Mouse (Mus musculus) brain, embryonic 18.5 days (tissue): ENCODE data around the gene Rps15a.

Source experiments
- DNase-seq: peaks from one replicate; pipeline ENCODE4 v3.0.0-alpha.2; 2012; ENCODE audit warnings: low read depth, low spot score

The Rps15a gene

GRCm38 (mm10) chr7:118115877-118116568 lies at the start of gene Rps15a:
Gene Rps15a (minus strand): TSS chr7:118116188.
- peak; percentile 94 for DNase-seq

DNA sequence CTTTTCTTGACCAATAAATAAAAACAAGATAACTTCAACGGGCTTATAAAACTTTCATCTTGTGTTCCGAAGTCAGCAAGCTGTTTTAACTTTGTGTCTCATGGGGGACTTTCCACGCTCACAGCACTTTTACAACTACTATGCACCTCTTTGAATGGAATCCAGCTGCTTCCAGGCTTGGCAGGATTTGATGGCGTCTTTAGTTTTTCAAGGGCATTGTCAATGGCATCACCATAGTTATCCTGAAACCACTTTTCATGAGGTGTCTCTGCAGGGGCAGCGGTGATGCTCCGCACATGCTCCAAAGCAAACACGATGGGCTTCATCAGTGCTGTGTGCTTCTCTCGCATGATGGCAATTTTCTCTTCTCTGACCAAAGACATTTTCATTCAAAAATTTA lies 47.0 kb upstream of the Rps15a start:
- no peak for DNase-seq

DNA sequence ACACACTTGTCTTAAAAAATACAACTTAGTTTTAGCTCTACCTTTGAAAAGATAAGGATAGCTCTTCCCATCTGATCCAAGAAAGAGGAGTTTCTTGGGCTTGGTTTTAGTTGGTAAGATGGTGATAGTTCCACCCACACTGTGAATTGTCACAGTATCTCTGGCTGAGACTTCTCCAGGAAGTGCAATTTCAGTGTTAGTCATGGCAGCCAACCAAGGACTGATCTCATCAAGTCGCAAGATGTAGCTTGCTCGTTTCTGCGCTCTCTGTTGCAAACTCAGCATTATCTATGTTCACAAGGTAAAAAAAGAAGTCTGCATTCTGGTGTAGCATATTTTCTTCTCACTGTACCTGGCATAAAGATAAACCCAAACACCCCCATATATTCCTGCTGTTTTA lies 44.1 kb upstream of the Rps15a start:
- no peak for DNase-seq

GRCm38 (mm10) chr7:118156461-118156860 lies 40.5 kb upstream of the Rps15a start:
- no peak for DNase-seq

DNA sequence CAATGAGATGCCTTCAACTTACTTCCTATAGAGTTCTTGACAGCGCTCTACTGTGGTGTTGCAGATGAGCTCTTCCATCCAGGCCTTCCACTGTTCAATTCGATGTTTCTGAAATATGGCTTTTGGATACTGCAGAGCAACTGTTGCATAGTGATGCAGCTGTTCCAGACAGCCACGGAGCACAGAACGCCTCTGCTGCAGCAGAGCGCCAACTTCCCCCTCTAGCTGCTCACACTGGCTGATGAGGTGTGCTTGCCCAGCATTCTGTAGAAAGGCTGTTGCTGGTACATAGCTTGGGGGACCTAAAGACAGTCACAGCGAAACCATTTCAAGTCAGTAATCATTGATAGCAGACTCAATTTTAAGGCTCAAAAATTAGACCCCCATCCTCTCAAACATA lies 38.2 kb upstream of the Rps15a start:
- no peak for DNase-seq

DNA sequence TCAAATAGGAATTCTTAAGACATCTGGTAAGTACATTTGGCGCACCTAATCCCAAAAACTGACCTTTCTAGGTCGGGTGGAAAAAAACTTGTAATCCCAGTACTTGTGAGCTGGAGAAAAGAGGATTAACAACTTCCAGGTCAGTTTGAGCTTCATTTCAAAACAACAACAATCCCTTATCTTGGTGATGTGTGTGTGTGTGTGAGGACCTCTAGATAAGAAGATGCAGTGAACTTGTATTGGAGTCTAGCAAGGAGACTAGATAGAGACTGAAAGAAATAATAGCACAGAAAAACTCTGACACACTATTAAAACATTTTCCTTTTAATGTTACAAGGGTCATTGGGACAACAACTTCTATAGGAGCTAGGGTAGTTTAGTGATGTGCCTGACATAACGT lies 27.6 kb upstream of the Rps15a start:
- DNase-seq, result no peak

GRCm38 (mm10) chr7:118143123-118143522 lies 27.1 kb upstream of the Rps15a start:
- no peak for DNase-seq

DNA sequence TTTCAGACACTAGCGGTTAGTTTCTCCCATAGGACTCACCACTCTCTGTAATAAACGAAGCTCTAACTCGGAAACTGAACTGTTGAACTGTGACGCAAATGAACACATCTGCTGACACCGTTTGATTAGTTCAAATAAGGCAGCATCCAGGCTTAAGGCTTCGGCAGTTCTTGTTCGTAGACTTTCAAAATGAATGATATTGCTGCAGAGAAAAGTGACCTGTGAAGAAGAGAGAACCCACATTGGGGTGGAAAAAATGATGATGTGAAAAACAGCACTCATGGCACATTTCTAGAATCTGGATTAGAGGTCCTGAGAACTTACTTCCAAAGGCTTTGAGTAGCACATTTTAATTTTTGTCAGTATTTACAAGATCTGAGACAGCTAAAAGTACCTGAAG lies 25.3 kb upstream of the Rps15a start:
- DNase-seq, result no peak

DNA sequence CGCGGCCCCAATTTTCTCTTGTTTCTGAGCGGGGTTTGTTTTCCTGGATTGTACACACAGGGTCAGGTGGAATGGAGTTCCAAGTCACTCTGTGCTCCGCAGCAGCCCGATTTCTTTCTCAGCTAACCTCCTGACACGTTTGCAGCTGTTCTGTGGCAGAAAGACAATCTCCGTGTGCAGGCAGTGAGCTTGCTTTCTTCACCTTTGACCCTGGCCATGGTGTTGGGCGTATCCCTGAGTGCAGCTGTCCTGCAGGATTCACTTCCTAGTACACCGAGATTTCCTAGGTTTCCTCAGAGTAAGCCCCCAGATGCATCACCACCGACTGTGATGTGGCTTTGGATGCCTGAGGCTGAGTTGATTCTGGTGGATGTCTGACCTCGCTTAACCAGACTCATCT lies 19.1 kb upstream of the Rps15a start:
- no peak for DNase-seq

- DNase-seq, result peak; percentile 98
Measured at GRCm38 (mm10) chr7:118129430-118130041, 13.5 kb upstream of the Rps15a start, which contains the start of gene Arl6ip1. Gene Arl6ip1 (minus strand): TSS chr7:118129662.

DNA sequence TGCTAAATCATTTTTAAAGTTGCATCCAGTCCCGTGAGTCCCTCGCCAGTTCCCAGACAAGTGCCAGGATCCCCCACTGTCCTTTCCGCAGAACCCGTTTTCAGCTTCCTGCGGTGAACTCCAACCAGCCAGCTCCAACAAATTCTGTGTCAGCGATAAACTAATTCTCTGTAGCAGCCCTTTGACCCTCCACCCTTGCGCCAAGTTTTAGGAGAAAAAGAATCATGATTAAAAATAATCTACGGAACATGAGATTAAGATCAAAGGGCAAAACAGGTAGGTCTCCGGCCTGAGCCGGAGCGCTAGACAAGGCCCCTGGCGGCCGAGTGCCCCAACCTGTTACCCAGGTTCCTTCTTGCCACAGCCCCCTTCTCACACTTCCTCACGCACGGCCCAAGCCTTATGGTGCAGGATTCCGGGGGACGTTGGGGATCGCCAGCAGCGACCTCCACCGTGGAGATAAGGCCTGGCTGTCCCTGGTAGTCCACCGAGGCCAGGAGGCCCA lies 13.0 kb upstream of the Rps15a start:
- DNase-seq, result no peak

- DNase-seq, result no peak
Measured at GRCm38 (mm10) chr7:118126219-118126875, 10.4 kb upstream of the Rps15a start.

GRCm38 (mm10) chr7:118125736-118126135 lies 9.7 kb upstream of the Rps15a start:
- DNase-seq, result no peak

- no peak for DNase-seq
Measured at GRCm38 (mm10) chr7:118123512-118124411, 7.8 kb upstream of the Rps15a start.

- DNase-seq, result no peak
Measured at GRCm38 (mm10) chr7:118122235-118122634, 6.2 kb upstream of the Rps15a start.

- DNase-seq, result no peak
Measured at GRCm38 (mm10) chr7:118120654-118121053, 4.7 kb upstream of the Rps15a start.

GRCm38 (mm10) chr7:118119946-118120345 lies 4.0 kb upstream of the Rps15a start:
- no peak for DNase-seq

GRCm38 (mm10) chr7:118119142-118119541 lies 3.2 kb upstream of the Rps15a start:
- no peak for DNase-seq

GRCm38 (mm10) chr7:118118426-118118825 lies 2.4 kb upstream of the Rps15a start:
- no peak for DNase-seq

DNA sequence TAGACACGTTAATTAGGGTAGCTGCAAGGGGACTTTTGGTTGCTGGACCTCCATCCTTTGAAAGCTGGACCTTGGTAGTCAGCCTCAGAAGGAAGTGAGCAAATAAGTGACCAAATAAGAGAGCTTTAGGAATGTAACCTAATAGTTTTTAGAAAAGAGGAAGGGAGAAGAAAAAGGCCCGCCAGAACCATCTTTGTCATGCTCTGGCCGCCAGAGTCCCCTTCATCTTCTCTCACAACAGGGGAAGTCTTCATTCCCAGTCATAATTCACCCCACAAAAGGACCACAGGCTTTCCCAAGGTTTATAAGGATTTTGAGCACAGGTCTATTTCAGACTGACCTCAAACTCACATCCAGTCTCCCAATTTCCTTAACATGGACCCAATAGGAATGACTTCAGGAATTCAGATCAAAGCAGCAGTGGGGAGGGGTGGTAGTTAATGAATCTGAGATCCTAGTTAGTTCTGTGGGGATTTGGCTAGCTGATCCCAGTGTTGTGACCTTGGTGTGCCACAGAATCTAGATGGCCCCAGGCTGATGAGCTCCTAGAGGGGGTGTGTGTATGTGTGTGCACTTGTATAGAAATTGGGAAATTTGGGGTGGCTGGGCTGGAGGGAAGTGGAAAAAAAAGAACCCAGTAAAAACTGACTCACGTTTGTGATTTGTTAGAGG lies 1.7 kb upstream of the Rps15a start:
- DNase-seq, result no peak
